Mouse (Mus musculus) small intestine, adult 2 months (tissue): Measurements from ENCODE around the gene Cyp2ab1. TPM values are rescaled to one million over a fixed set of nuclear protein-coding genes. Genes with fewer than 3 reads are reported as not detected.
"Not testable (repeated sequence)": the region's sequence is repeated elsewhere in the genome, so short reads cannot be mapped to it uniquely, and the experiment has no call there.

Source experiments
- H3K27ac ChIP-seq: fragments of 200-500 bp; 2 replicates; pipeline ENCODE4 v1.5.1; 2012; ENCODE audit warnings: low read depth, low read length, control low read depth, inconsistent platforms; ENCODE audit not compliant: insufficient read depth
- H3K27me3 ChIP-seq: fragments of 200-500 bp; 2 replicates; pipeline ENCODE4 v1.6.1; 2012; ENCODE audit warnings: mild to moderate bottlenecking, moderate library complexity, low read length, inconsistent platforms; ENCODE audit not compliant: control insufficient read depth, insufficient read depth
- H3K36me3 ChIP-seq: fragments of 200-500 bp; 2 replicates; pipeline ENCODE4 v1.6.1; 2012; ENCODE audit warnings: mild to moderate bottlenecking, low read length, control low read depth, inconsistent platforms; ENCODE audit not compliant: control insufficient read depth, insufficient read depth
- H3K4me1 ChIP-seq: fragments of 200-500 bp; 2 replicates; pipeline ENCODE4 v1.6.1; 2012; ENCODE audit warnings: low read length, inconsistent platforms, mixed read lengths; ENCODE audit not compliant: control insufficient read depth, insufficient read depth, insufficient read length
- H3K4me3 ChIP-seq: fragments of 200-500 bp; 2 replicates; pipeline ENCODE4 v1.5.1; 2012; ENCODE audit warnings: low read depth, mild to moderate bottlenecking, control low read depth, inconsistent platforms, low read length, moderate library complexity
- CTCF ChIP-seq: fragments of 200-500 bp; IDR thresholded peaks from 2 replicates; pipeline ENCODE4 v1.5.1; 2012; ENCODE audit warnings: low read depth, mild to moderate bottlenecking, control low read depth, inconsistent platforms, low read length, moderate library complexity, mixed read lengths; ENCODE audit not compliant: insufficient replicate concordance, insufficient read length; ENCODE audit errors: extremely low read depth
- POLR2A ChIP-seq: fragments of 200-500 bp; IDR thresholded peaks from 2 replicates; pipeline ENCODE4 v1.6.1; 2012; ENCODE audit warnings: low read depth, mild to moderate bottlenecking, control low read depth, inconsistent platforms, low read length, moderate library complexity
- WGBS: fragments of 180-500 bp; shearing (Covaris S2); methylation state at CpG from one replicate; pipeline ENCODE4 v1.1.7; 2018; 5-methylcytosine and 5-hydroxymethylcytosine counted together
- polyA plus RNA-seq: library from polyadenylated mRNA; depleted of rRNA; stranded (reverse); fragments of >200 nt; gene quantifications from 2 replicates; pipeline ENCODE4 v1.2.3, GENCODE M21; 2012; rRNA removed

Gene Cyp2ab1
- 0.32 TPM in 1 of 2 replicates, not detected in the other for polyA plus RNA-seq

- TF ChIP-seq POLR2A, result no peak
- TF ChIP-seq CTCF, result no peak
- no peaks in the 10 kb centered on the region for H3K27me3 ChIP-seq
- no peaks in the 10 kb centered on the region for H3K4me1 ChIP-seq
- no peak within 1 kb of the TSS for H3K27ac ChIP-seq
- H3K4me3 ChIP-seq, result no peak within 1 kb of the TSS
- 22% methylated on average over 5 of the region's 5 CpGs for WGBS
- H3K36me3 ChIP-seq, result no peaks in the 10 kb centered on the region
Observed at GRCm38 (mm10) chr16:20325286-20325685, at the start of gene Cyp2ab1. Gene Cyp2ab1 (minus strand): TSS chr16:20325404.

- Histone ChIP-seq H3K36me3 (peaks cover 1% of the 10 kb centered on the region; the same call in 1 of the 2 replicates), H3K27me3 (no peaks in the 10 kb centered on the region), H3K4me3 (no peak overlapping the region), H3K4me1 (no peaks in the 10 kb centered on the region; the same call in 1 of the 2 replicates), H3K27ac (no peak overlapping the region)
- TF ChIP-seq POLR2A (no peak), CTCF (no peak)
- WGBS, result 54% methylated on average over 4 of the region's 4 CpGs
Observed at GRCm38 (mm10) chr16:20371731-20372130, 46.5 kb upstream of the Cyp2ab1 start.

- Histone ChIP-seq H3K4me3 (no peak overlapping the region), H3K36me3 (peaks cover 1% of the 10 kb centered on the region; the same call in 1 of the 2 replicates), H3K4me1 (peaks cover 6% of the 10 kb centered on the region; the same call in 1 of the 2 replicates), H3K27me3 (no peaks in the 10 kb centered on the region), H3K27ac (no peak overlapping the region)
- TF ChIP-seq POLR2A (no peak), CTCF (no peak)
- WGBS, result 91% methylated on average over 9 of the region's 9 CpGs
Observed at GRCm38 (mm10) chr16:20368221-20368620, 43.0 kb upstream of the Cyp2ab1 start.

GRCm38 (mm10) chr16:20362121-20362520 is 36.9 kb upstream of the Cyp2ab1 start:
- peaks cover 11% of the 10 kb centered on the region; the same call in 1 of the 2 replicates for H3K4me1 ChIP-seq
- H3K4me3 ChIP-seq, result no peak overlapping the region
- H3K36me3 ChIP-seq, result no peaks in the 10 kb centered on the region
- H3K27me3 ChIP-seq, result no peaks in the 10 kb centered on the region
- WGBS, result 91% methylated on average over 11 of the region's 11 CpGs
- no peak overlapping the region for H3K27ac ChIP-seq
- no peak for TF ChIP-seq POLR2A
- no peak for TF ChIP-seq CTCF

- not testable (repeated sequence) for H3K36me3 ChIP-seq, H3K4me3 ChIP-seq, H3K27me3 ChIP-seq, H3K27ac ChIP-seq
- WGBS, result 71% methylated on average over 3 of the region's 3 CpGs
- H3K4me1 ChIP-seq, result peaks cover 15% of the 10 kb centered on the region; the same call in 1 of the 2 replicates
Observed at GRCm38 (mm10) chr16:20361496-20361895, 36.3 kb upstream of the Cyp2ab1 start.

GRCm38 (mm10) chr16:20359643-20360295 is 34.6 kb upstream of the Cyp2ab1 start:
- 84% methylated on average over 9 of the region's 9 CpGs for WGBS
- TF ChIP-seq CTCF (no peak), POLR2A (no peak)
- Histone ChIP-seq H3K36me3 (0 out of 2 replicates have a peak, but pooled peaks cover 2% of the 10 kb centered on the region), H3K4me1 (peaks cover 17% of the 10 kb centered on the region; the same call in 1 of the 2 replicates), H3K4me3 (no peak overlapping the region), H3K27me3 (no peaks in the 10 kb centered on the region), H3K27ac (no peak overlapping the region)

- TF ChIP-seq POLR2A (no peak), CTCF (no peak)
- Histone ChIP-seq H3K27me3 (no peaks in the 10 kb centered on the region), H3K27ac (no peak overlapping the region), H3K36me3 (0 out of 2 replicates have a peak, but pooled peaks cover 2% of the 10 kb centered on the region), H3K4me1 (peaks cover 11% of the 10 kb centered on the region; the same call in 1 of the 2 replicates), H3K4me3 (no peak overlapping the region)
- 86% methylated on average over 5 of the region's 5 CpGs for WGBS
Observed at GRCm38 (mm10) chr16:20357837-20358236, 32.6 kb upstream of the Cyp2ab1 start.
